Mouse (Mus musculus): Measurements from ENCODE around the gene Zdhhc19. TPM values are rescaled to one million over a fixed set of nuclear protein-coding genes. Genes with fewer than 3 reads are reported as not detected.

Zdhhc19 gene
- total and polyA plus RNA-seq, 3 experiments, result 0.58 to 1.4 TPM; not detected in 1

DNA sequence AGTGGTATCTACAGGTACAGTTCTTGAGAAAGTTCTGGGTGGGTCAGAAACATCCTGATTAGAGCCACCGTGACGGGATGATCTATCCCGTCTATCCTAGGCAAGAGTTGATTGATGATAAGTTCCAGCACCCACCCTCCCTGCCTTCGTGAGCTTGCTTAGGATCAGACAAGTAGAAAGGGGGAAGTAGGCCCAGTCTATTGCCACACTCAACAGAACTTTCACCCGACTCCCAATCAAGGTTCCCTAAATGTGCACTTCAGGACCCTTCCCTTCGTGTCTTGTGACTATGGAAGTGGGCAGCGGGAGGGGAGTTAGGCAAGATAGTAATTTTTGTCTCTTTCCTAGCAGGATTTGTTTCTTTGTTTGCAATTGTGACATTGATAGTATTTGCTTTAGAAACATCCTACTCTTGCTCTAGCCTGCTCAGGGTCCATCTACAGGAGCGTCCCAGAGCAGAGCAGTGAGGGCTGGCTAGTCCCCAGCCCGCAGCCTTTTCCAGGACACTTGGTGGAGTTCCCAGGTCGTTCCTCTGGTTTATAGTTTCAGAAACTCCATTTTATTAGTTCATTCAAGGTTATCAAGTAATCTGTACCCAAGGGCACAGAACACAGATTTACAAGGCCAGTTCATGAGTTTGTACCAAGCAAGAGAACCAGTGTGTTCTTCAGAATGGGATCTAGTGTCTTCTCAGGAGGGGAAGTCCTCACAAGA is 99.2 kb downstream of the Zdhhc19 start:
- Histone ChIP-seq H3K27me3 (ENCODE audit: control insufficient read depth in 1 of 2, insufficient read depth in 2 of 2, low read length in 2 of 2) (peaks cover 2 to 5% of the 10 kb centered on the region in 2 experiments; a peak in 3 of 4 replicates), H3K9ac (ENCODE audit: control insufficient read depth, low read depth, low read length, poor library complexity, severe bottlenecking) (no peak overlapping the region), H3K36me3 (ENCODE audit: control insufficient read depth in 1 of 2, insufficient read depth in 2 of 2, low read length in 2 of 2) (no peaks in the 10 kb centered on the region), H3K4me1 (ENCODE audit: control insufficient read depth in 1 of 2, insufficient read depth in 2 of 2, low read length in 2 of 2) (peaks cover 0 to 11% of the 10 kb centered on the region in 2 experiments; a peak in 3 of 4 replicates), H3K9me3 (replicated peaks; ENCODE audit: insufficient read depth, low read length) (no peaks in the 10 kb centered on the region), H3K27ac (ENCODE audit: control insufficient read depth, low read depth, low read length) (no peak overlapping the region), H3K79me2 (ENCODE audit: control insufficient read depth, insufficient read depth, low read length, poor library complexity) (no peaks in the 10 kb centered on the region), H3K4me3 (ENCODE audit: control insufficient read depth in 1 of 2, insufficient read depth in 1 of 2, low read depth in 2 of 2, low read length in 2 of 2) (no peak overlapping the region)
- TF ChIP-seq CHD1 (IDR thresholded peaks at IDR 0.05; ENCODE audit: low read depth, low read length), result no peak
- TF ChIP-seq ZNF384 (IDR thresholded peaks at IDR 0.05; ENCODE audit: low read depth, low read length), result no peak
- TF ChIP-seq EP300 (IDR thresholded peaks at IDR 0.05; ENCODE audit: low read depth in 1 of 2, low read length in 2 of 2), result no peak
- TF ChIP-seq JUND (IDR thresholded peaks at IDR 0.05; ENCODE audit: low read depth, low read length), result no peak
- no peak for TF ChIP-seq CHD2 (IDR thresholded peaks at IDR 0.05; ENCODE audit: low read length)
- no peak for TF ChIP-seq MEF2A (IDR thresholded peaks at IDR 0.05; ENCODE audit: extremely low read depth, insufficient replicate concordance, low read depth, low read length, poor library complexity, severe bottlenecking)
- TF ChIP-seq ZKSCAN1 (IDR thresholded peaks at IDR 0.05; ENCODE audit: low read depth, low read length), result no peak
- TF ChIP-seq GATA1 (IDR thresholded peaks at IDR 0.05; ENCODE audit: low read depth, low read length), result no peak
- no peak for TF ChIP-seq POLR2AphosphoS5 (IDR thresholded peaks at IDR 0.05; ENCODE audit: borderline replicate concordance, low read depth, low read length)
- TF ChIP-seq RCOR1 (IDR thresholded peaks at IDR 0.05; ENCODE audit: low read depth, low read length), result no peak
- no peak for TF ChIP-seq USF1 (IDR thresholded peaks at IDR 0.05; ENCODE audit: low read depth, low read length)
- no peak for TF ChIP-seq CTCF (IDR thresholded peaks at IDR 0.05 in 2 of 3, conservative IDR thresholded peaks at IDR 0.05 in 1 of 3; ENCODE audit: control insufficient read depth in 1 of 3, insufficient read depth in 1 of 3, low read depth in 2 of 3, low read length in 3 of 3, poor library complexity in 1 of 3, severe bottlenecking in 1 of 3)
- peak; percentile 65 for DNase-seq (ENCODE audit: low read depth, low spot score)

DNA sequence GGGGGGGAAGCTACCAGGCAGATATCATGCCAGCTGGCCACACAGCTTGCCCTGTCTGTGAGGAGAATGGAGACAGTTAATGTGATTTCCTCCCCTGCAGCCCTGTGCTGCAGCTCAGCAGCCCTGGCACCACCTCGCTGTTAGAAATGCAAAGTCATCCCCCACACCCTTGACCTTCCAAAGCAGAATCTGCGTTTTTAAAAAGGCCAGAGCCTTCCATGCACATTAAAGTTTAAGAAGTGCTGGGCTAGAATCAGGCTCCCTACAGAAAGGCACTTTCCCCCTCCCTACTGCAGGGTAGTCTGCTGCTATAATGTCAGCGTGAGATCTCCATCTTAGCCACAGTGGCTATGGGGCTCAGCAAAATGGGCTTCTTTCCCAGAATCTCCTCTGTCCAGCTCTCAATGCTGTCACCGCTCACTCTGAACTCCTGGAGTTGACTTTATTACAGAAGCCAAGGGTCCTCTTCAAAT is 101.9 kb downstream of the Zdhhc19 start:
- Histone ChIP-seq H3K79me2 (ENCODE audit: control insufficient read depth, insufficient read depth, low read length, poor library complexity) (no peaks in the 10 kb centered on the region), H3K4me1 (ENCODE audit: control insufficient read depth in 1 of 2, insufficient read depth in 2 of 2, low read length in 2 of 2) (peaks cover 0 to 11% of the 10 kb centered on the region in 2 experiments; a peak in 3 of 4 replicates), H3K36me3 (ENCODE audit: control insufficient read depth in 1 of 2, insufficient read depth in 2 of 2, low read length in 2 of 2) (no peaks in the 10 kb centered on the region), H3K27ac (ENCODE audit: control insufficient read depth, low read depth, low read length) (no peak overlapping the region), H3K9ac (ENCODE audit: control insufficient read depth, low read depth, low read length, poor library complexity, severe bottlenecking) (no peak overlapping the region), H3K27me3 (ENCODE audit: control insufficient read depth in 1 of 2, insufficient read depth in 2 of 2, low read length in 2 of 2) (peaks cover 0 to 3% of the 10 kb centered on the region in 2 experiments; a peak in 3 of 4 replicates), H3K4me3 (ENCODE audit: control insufficient read depth in 1 of 2, insufficient read depth in 1 of 2, low read depth in 2 of 2, low read length in 2 of 2) (no peak overlapping the region), H3K9me3 (replicated peaks; ENCODE audit: insufficient read depth, low read length) (no peaks in the 10 kb centered on the region)
- no peak for TF ChIP-seq ELF1 (IDR thresholded peaks at IDR 0.05; ENCODE audit: low read depth, low read length)
- TF ChIP-seq CHD2 (IDR thresholded peaks at IDR 0.05; ENCODE audit: low read length), result no peak
- no peak for TF ChIP-seq GABPA (IDR thresholded peaks at IDR 0.05; ENCODE audit: low read depth, low read length)
- TF ChIP-seq RCOR1 (IDR thresholded peaks at IDR 0.05; ENCODE audit: low read depth, low read length), result no peak
- no peak for TF ChIP-seq MAX (IDR thresholded peaks at IDR 0.05; ENCODE audit: low read length)
- TF ChIP-seq MYC (IDR thresholded peaks at IDR 0.05; ENCODE audit: low read depth, low read length), result no peak
- TF ChIP-seq MAFK (IDR thresholded peaks at IDR 0.05; ENCODE audit: borderline replicate concordance, low read depth, low read length), result no peak
- no peak for TF ChIP-seq ZC3H11A (IDR thresholded peaks at IDR 0.05; ENCODE audit: low read depth, low read length)
- TF ChIP-seq GATA1 (IDR thresholded peaks at IDR 0.05; ENCODE audit: low read depth, low read length), result no peak
- TF ChIP-seq ETS1 (IDR thresholded peaks at IDR 0.05; ENCODE audit: low read depth, low read length), result no peak
- TF ChIP-seq USF1 (IDR thresholded peaks at IDR 0.05; ENCODE audit: low read depth, low read length), result no peak
- no peak for TF ChIP-seq MEF2A (IDR thresholded peaks at IDR 0.05; ENCODE audit: extremely low read depth, insufficient replicate concordance, low read depth, low read length, poor library complexity, severe bottlenecking)
- no peak for TF ChIP-seq USF2 (IDR thresholded peaks at IDR 0.05; ENCODE audit: borderline replicate concordance in 1 of 2, insufficient read depth in 1 of 2, low read depth in 1 of 2, low read length in 2 of 2)
- no peak for TF ChIP-seq TBP (IDR thresholded peaks at IDR 0.05; ENCODE audit: low read depth, low read length)
- no peak for TF ChIP-seq POLR2AphosphoS2 (IDR thresholded peaks at IDR 0.05; ENCODE audit: low read length)
- no peak for TF ChIP-seq SMC3 (IDR thresholded peaks at IDR 0.05; ENCODE audit: low read depth, low read length)
- peak; percentile 37 for DNase-seq (ENCODE audit: low read depth, low spot score)

All from MEL (cell line).